Mouse (Mus musculus): ENCODE results near the gene Gm17268.

The Gm17268 gene

DNA sequence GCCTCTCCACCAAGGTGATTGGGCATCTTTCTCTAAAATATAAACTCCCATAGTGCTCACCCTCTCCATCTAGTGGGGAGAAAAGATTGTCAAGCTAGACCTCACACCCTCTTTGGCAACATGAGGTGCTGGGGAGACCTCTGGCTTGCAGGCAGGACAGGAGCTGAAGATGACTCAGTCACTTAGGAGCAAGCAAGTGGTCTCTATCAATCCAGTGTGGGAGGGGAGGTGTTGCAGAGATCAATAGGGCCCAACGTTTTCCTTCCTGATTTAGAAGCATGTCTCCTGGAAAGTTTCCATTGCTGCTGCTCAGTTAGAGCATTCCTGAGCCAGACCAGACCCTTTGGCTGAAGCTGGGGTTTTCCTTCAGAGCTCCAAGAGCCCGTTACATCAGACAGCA is at the start of gene Gm17268:
Gene Gm17268, minus strand, starts transcription at position 28 of the 400 bp plus-strand sequence.
- DNase-seq: no peak

- no peak for DNase-seq
Observed at GRCm38 (mm10) chr11:82084360-82084759, 46.0 kb upstream of the Gm17268 start.

DNA sequence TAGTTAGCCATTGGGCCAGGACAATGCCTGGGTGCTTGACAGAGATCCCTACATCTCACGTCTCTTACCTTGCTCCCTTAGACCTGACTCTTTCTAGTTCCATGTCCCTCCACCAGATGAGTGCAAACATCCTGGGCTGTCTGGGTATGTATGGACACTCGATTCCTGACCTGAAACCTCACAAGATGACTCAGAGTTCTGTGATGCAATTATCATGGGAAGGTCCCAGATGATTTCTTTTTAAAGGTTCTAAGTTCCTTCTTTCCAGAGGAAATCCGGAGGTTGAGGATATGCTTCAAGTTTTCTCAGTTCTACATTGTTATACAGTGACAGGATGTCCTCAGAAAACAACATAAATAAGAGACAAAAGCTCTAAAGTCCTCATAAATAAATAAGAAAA is 42.5 kb upstream of the Gm17268 start:
- no peak for DNase-seq

DNA sequence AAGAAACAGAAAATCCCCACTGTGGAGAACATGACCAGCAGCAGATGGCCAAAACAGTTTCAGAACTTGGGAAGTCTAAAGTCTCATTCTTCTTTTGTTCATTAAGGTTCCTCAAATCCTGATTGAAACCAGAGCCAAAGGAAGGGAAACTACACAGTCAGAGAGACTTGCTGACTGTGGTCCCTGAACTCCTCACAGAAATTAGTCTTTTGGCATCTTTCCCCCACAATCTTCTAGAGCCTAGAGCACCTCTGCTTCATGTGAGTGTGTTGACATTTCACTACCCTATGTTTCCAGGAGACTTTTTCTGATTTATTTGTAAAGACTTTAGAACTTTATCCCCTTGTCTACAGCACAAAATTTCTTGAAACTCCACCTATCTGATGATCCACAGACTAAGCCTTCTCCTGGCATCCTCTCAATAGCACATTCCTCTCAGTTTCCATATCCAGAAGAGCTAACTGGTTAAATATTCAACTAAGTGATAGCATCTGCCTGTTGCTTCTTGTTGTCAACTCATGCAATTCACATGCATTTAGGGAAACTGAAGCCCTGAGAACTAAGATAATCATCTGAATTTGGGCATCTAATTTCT is 39.9 kb upstream of the Gm17268 start:
- DNase-seq: no peak

GRCm38 (mm10) chr11:82077031-82077430 is 38.7 kb upstream of the Gm17268 start:
- no peak for DNase-seq

GRCm38 (mm10) chr11:82073686-82074085 is 35.3 kb upstream of the Gm17268 start:
- no peak for DNase-seq

DNA sequence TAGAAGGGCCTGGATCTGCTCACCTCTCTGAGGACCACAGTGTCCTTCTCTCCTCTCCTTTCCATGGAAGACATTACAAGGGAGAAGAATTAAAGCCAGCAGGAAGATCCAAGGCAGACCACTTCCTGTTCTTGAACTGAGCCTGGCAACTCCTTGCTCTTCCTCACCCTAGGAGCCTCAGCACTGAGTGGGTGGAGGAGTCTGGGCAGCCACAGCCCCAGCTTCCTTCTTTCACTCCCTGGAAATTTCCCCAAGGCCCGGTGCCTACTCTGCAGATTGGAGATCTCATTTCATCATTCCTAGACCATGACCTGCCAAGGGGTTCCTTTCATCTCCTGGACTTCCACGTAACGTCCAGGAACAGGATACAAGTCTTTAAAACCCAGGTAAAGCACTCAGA is 34.6 kb upstream of the Gm17268 start:
- no peak for DNase-seq

- DNase-seq: no peak
Observed at GRCm38 (mm10) chr11:82072374-82072773, 34.0 kb upstream of the Gm17268 start.

GRCm38 (mm10) chr11:82071076-82071475 is 32.7 kb upstream of the Gm17268 start:
- peak in 1 of 2 experiments; percentile 4 for DNase-seq

DNA sequence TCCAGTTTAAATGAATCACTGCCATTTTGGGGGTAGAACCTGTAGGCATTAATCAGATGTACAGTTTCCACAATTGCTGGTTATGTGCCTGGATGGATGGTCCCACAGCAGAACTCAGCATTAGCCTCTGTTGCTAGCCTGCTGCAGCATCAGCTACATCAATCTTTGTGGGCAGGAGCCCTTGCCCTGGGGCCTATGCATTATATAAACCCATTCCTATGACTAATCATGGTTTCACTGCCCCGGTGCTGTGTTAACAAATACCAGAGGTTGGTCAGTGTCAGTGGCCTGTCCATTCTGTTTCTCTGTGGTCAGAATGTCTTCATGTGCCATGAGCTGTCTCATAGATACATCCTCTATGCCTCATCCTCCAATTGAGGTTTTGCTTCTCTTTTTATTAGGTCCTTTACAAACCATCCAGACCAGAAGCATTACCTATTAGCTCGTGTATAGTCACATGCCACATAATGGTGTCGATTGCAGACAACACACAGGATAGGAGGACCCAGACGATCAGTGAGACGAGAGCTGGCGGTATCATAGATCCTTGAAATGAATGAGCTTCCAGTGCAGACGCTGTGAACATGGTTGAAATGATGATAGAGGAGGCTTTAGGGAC is 28.7 kb upstream of the Gm17268 start:
- no peak for DNase-seq

GRCm38 (mm10) chr11:82063454-82063853 is 25.1 kb upstream of the Gm17268 start:
- no peak for DNase-seq

DNA sequence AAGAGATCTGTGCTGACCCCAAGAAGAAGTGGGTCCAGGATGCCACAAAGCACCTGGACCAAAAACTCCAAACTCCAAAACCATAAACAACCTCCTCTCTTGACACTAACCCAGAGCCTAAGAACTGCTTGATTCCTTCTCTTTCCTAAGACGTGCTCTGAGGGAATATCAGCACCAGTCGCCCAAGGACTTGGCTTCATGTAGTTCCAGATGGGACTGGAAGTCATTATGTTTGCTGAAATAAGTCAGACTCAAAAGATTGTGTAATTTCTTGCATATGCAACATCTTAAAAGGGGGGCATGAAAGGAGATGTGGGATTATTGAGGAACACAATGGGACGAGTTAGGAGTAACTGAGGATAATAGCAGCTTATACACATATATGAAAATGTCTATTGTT is 23.9 kb upstream of the Gm17268 start:
- DNase-seq: no peak

GRCm38 (mm10) chr11:82057646-82058045 is 19.3 kb upstream of the Gm17268 start, which contains the start of gene Ccl11:
TSS of gene Ccl11 (plus strand) at chr11:82057823.
- DNase-seq: no peak

DNA sequence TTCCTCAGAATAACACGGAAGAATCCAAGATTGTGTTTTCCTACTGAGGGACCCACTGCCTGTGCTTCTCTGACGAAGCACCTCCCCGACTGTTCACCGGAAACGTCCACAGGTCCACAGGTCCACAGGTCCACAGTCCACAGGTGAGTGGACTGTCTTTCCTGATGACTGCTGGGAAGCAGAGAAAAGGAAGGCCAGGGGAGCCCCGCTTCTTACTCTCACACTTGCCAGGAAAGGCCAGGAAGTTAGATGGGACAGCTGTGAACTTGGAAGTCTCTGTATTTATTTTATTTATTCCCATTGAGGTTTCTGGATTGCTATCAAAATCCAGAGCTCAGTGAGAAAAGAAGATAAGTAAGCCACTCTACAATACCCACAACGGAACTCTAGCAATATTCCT is 15.5 kb upstream of the Gm17268 start:
- DNase-seq: no peak

GRCm38 (mm10) chr11:82047746-82048415 is 9.5 kb upstream of the Gm17268 start:
- DNase-seq: peak in 1 of 2 experiments; percentile 5

DNA sequence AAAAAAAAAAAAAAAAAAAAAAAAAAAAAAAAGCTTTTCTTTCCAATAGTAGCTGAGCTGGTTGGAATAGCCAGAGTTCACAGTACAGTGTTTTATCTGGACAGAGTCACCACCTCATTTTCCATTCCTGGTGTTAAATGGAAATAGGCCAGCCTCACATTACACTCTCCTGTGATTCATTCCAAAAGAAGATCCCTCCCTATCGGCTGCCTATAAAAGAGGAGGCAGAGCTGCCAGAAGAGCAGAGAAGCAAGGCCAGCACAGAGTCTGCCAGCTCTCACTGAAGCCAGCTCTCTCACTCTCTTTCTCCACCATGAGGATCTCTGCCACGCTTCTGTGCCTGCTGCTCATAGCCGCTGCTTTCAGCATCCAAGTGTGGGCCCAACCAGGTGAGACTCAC is 7.1 kb upstream of the Gm17268 start, which contains the start of gene Ccl7:
Gene Ccl7, plus strand, starts transcription at position 242 of the 400 bp plus-strand sequence.
- DNase-seq: peak; percentile 18 to 30

GRCm38 (mm10) chr11:82041671-82042080 is 3.3 kb upstream of the Gm17268 start:
- DNase-seq: no peak

DNA sequence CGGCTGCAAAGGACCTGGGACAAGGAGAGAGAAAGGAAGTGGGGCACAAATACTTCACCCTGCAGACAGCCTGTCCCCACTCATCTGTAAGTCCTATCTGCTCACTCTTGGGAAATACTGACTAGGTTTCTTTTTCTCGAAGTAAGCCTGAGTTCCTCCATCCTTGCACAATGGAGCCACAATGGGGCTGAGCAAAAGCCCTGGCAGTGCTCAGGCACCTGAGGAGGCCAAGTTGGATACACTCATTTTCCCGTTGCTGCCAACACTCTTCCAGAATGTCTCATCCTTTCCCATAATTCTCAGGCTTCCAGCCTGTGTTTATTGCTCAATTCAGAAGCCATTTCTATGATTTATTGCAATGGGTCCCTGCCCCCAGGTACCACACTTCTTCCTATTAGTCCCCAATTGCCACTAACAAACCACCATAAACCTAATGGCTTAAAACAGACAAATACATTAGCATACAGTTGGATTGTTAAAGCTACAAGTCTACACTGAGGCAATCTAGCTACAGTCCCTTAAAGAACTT is 834 bp upstream of the Gm17268 start:
- DNase-seq: no peak

GRCm38 (mm10) chr11:82035857-82036256 is 2.5 kb downstream of the Gm17268 start:
- no peak for DNase-seq

GRCm38 (mm10) chr11:82035356-82035755 is 3.0 kb downstream of the Gm17268 start, which contains the start of gene Ccl2:
TSS of gene Ccl2 (plus strand) at chr11:82035571.
- DNase-seq: peak; percentile 28 to 48

DNA sequence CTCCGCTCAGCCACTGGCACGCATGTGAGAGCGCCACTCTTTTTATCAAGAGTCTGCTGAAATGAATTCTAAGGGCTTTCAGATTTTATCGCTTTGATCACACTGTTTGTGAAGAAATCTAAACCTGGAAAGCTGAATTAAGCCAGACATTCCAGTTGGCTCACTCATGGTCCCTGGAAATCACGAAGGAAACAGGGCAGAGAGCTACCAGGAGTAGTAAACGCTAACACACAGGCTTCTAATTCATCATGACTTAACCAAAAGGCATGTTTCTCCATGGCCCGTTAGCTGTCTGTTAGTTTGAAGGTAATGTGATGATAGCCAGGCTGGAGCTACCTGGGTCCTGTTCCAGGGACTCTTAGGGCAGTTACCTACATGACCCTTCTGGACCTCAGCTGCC is 3.9 kb downstream of the Gm17268 start:
- no peak for DNase-seq

- DNase-seq: peak in 1 of 2 experiments; percentile 4
Observed at GRCm38 (mm10) chr11:82032678-82033344, 5.6 kb downstream of the Gm17268 start.

DNA sequence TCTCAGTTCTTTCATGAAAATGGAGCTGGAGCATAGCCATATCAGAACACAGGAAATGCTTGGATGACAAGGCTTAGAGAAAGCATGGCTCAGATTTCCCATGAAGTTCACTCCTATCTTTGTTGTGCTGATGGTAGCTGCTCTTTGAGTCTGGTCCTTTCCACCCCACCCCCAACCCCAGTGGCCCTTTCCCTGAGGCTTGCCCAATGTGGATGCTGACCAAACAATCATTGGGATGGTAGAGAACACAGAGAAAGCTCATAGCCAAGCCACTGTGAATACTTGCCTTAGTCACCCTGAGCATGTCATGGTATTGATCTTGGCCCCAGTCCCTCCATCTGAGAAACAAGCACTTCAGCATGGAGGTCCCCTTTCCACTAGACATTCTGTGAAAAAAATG is 6.2 kb downstream of the Gm17268 start:
- no peak for DNase-seq

Data from cerebellum, postnatal 25 days (tissue).